Mouse (Mus musculus): ENCODE data around the gene Pigl.

Pigl gene

GRCm38 (mm10) chr11:62560463-62561016 lies 102.3 kb downstream of the Pigl start:
- DNase-seq: peak; percentile 9 to 18

GRCm38 (mm10) chr11:62563590-62563989 lies 105.3 kb downstream of the Pigl start:
- no peak for DNase-seq
